Mouse (Mus musculus): ENCODE data around the gene Slc25a11.

DNA sequence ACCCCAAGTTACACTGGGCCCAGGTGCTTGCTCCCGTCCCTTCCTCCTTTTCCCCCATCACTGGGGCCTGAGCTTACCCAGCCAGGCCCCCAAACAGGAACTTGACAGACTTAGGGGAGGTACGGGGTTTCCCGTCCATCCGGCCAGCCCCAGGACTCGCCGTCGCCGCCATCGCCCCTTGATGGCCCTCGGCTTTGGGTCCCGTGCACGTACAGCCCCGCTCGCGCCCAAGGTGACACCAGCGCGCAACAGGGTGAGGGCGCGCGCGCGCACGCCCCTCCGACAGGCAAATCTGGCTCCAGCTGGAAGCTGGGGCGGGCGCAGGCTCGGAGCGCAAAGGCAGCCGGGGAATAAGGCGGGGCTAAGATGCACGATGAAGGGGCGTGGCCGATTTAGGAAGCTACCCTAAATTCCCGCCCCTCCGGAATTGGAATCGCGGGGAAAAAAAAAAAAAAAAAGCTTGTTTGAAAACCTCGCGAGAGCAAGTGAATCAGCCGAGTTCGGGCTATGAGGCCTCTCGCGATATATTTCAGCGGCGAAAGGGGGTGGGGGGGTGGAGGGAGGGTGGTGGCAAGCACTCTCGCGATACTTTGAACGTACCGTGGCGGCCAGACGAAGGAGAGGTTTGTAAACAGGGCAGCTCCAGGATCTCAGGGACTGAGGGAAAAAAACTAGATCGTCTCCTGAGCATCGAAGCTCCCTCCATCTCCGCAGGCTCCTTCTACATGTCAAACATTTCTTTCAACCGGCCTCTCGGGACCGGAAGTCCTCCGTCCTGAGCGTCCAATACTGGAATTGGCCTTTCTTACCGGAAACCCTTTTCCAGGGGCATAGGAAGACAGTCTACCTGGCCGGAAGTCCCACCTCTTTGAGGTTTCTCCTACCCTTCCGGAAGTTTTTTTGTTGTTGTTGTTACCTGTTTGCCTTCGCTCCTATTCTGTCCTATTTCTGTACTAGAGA is at the start of gene Slc25a11, which contains the start of gene Rnf167:
- TF ChIP-seq TAL1 (IDR thresholded peaks at IDR 0.05; ENCODE audit: low read length) (no peak), GATA1 (IDR thresholded peaks at IDR 0.05; ENCODE audit: low read length) (no peak)
